Mouse (Mus musculus): ENCODE measurements around the gene Ercc2. TPM values are rescaled to one million over a fixed set of nuclear protein-coding genes. Genes with fewer than 3 reads are reported as not detected.

Gene Ercc2
- total RNA-seq (2023), result 15.4 and 19.1 TPM in 2 replicates

DNA sequence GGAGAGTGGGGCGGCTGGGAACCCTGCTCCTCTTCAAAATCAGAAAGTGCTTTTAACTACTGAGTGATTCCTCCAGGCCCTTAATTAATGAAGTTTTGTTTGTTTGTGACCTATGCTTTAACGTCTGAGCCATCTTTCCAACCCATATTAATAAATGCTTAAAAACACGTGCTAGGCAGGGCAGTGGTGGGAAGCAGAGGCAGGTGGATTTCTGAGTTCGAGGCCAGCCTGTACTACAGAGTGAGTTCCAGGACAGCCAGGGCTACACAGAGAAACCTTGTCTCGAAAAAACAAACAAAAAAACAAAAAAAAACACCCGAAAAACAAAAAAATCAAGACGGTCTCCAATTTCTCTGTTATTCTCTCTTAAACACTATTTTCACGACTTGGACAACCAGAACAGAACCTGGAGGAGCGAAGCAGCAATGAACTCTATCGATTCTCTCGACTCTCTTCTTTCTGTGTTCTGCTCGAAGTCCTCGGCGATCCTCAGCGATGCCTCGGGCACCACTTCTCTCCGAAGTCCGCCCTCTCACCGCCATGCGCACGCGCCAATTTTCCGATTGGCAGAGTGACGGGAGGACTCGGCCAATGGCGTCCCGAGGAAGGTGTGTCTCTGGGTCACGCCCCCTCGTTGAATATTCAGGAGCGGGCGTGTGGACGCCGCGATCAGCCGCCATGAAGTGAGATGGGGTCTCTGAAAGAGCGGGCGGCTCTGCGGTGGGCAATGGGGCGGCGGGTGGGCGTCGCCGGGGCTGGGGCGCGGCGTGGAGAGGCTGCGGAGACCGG, at the start of gene Ercc2:
Gene Ercc2, plus strand, starts transcription at position 634 of the 789 bp plus-strand sequence.

DNA sequence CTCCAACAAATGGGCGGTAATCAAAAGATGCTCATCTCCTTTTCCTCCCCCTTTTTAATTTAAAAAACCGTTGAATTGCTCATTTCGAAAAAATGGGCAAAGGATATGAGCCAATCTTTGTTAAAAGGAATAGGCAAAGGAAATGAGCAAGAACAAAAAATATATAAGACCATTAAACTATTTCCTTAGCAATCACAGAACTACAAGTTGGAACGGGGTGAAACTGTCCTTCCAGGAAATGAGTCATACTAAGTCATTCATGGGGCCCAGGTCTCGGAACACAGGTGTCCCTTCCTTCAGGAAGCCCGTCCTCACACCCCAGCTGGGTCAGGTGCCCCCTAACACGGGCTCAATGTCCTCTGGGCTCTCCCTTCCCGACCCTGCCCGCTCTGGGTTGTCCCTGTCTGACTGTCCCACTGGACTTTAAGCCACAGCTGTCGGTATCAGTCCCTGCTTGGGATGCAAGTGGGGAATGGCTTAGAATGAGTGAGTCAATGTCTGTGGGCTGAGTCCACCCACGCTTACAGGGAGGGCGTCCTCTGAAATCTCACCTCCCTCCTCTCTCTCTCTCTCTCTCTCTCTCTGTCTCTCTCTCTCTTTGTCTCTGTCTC, 37.5 kb upstream of the Ercc2 start, which contains the start of gene Ercc1:
Gene Ercc1, plus strand, starts transcription at position 542 of the 611 bp plus-strand sequence.

GRCm38 (mm10) chr7:19359299-19359891, 22.4 kb upstream of the Ercc2 start, which contains the start of the genes Cd3eap and Ppp1r13l:
TSS of gene Cd3eap (minus strand) at chr7:19359483.
TSS of gene Ppp1r13l (plus strand) at chr7:19359749.

GRCm38 (mm10) chr7:19403731-19404296, 22.0 kb downstream of the Ercc2 start, which contains the start of gene Klc3:
TSS of gene Klc3 (minus strand) at chr7:19404104.

GRCm38 (mm10) chr7:19404476-19404875, 22.7 kb downstream of the Ercc2 start, which contains the start of gene Ckm:
TSS of gene Ckm (plus strand) at chr7:19404776.

Other genes starting within 250 kb of the Ercc2 start
- 9.2 and 15.5 TPM in 2 replicates for gene Qpctl, start 232.7 kb upstream of the Ercc2 start, total RNA-seq (2023)
- 23.1 and 30.1 TPM in 2 replicates for gene Snrpd2, start 232.3 kb upstream of the Ercc2 start, total RNA-seq (2023)
- gene Gipr, start 215.9 kb upstream of the Ercc2 start, total RNA-seq (2023), result not detected in 2 replicates
- 66.7 and 67.7 TPM in 2 replicates for gene Eml2, start 205.6 kb upstream of the Ercc2 start, total RNA-seq (2023)
- gene Gpr4, start 169.5 kb upstream of the Ercc2 start, total RNA-seq (2023), result 0.14 and 0.25 TPM in 2 replicates
- 23.2 and 33.0 TPM in 2 replicates for gene Opa3, start 153.7 kb upstream of the Ercc2 start, total RNA-seq (2023)
- gene Vasp, start 110.2 kb upstream of the Ercc2 start, total RNA-seq (2023), result 743 and 770 TPM in 2 replicates
- gene Ppm1n, start 101.9 kb upstream of the Ercc2 start, total RNA-seq (2023), result 1.2 TPM in 2 replicates
- gene Rtn2, start 99.4 kb upstream of the Ercc2 start, total RNA-seq (2023), result not detected in 2 replicates
- gene Fosb, start 72.0 kb upstream of the Ercc2 start, total RNA-seq (2023), result 1,152 and 1,682 TPM in 2 replicates
- 17.8 and 28.2 TPM in 2 replicates for gene Ercc1, start 37.2 kb upstream of the Ercc2 start, total RNA-seq (2023)
- gene Cd3eap, start 22.5 kb upstream of the Ercc2 start, total RNA-seq (2023), result 5.3 TPM in 2 replicates
- gene Ppp1r13l, start 22.3 kb upstream of the Ercc2 start, total RNA-seq (2023), result 3.0 and 3.8 TPM in 2 replicates
- gene Klc3, start 22.1 kb downstream of the Ercc2 start, total RNA-seq (2023), result 0.27 TPM in 1 of 2 replicates, not detected in the other
- 0.86 and 2.3 TPM in 2 replicates for gene Ckm, start 22.8 kb downstream of the Ercc2 start, total RNA-seq (2023)
- gene Mark4, start 76.8 kb downstream of the Ercc2 start, total RNA-seq (2023), result 29.7 and 32.2 TPM in 2 replicates
- 0.59 and 0.60 TPM in 2 replicates for gene Exoc3l2, start 81.3 kb downstream of the Ercc2 start, total RNA-seq (2023)
- 9.0 and 9.5 TPM in 2 replicates for gene Bloc1s3, start 126.4 kb downstream of the Ercc2 start, total RNA-seq (2023)
- gene Trappc6a, start 126.4 kb downstream of the Ercc2 start, total RNA-seq (2023), result 16.0 and 21.7 TPM in 2 replicates
- not detected in 2 replicates for gene Nkpd1, start 135.8 kb downstream of the Ercc2 start, total RNA-seq (2023)
- gene Ppp1r37, start 181.1 kb downstream of the Ercc2 start, total RNA-seq (2023), result 36.2 and 46.8 TPM in 2 replicates
- 2.4 and 2.6 TPM in 2 replicates for gene Zfp296, start 195.3 kb downstream of the Ercc2 start, total RNA-seq (2023)
- gene Gemin7, start 195.6 kb downstream of the Ercc2 start, total RNA-seq (2023), result 43.7 and 47.4 TPM in 2 replicates
- 42.9 and 53.0 TPM in 2 replicates for gene Clasrp, start 222.5 kb downstream of the Ercc2 start, total RNA-seq (2023)
- 36.5 and 42.9 TPM in 2 replicates for gene Relb, start 247.4 kb downstream of the Ercc2 start, total RNA-seq (2023)